Mouse (Mus musculus) hindbrain, embryonic 10.5 days (tissue): ENCODE results near the gene Uap1. TPM values are rescaled to one million over a fixed set of nuclear protein-coding genes. Genes with fewer than 3 reads are reported as not detected.
A peak's percentile ranks its signal among the peaks of the same experiment; 100 is the strongest.

Experiments
- DNase-seq: peaks from one replicate; pipeline ENCODE4 v3.0.0-alpha.2; 2017; ENCODE audit warnings: low spot score
- H3K27ac ChIP-seq: fragments of 300-500 bp; sonication (generic); 2 replicates; pipeline ENCODE4 v1.5.1; 2016; ENCODE audit warnings: mild to moderate bottlenecking, moderate library complexity
- H3K27me3 ChIP-seq: fragments of 300-500 bp; sonication (generic); 2 replicates; pipeline ENCODE4 v1.6.1; 2016; ENCODE audit warnings: mild to moderate bottlenecking; ENCODE audit not compliant: poor library complexity, insufficient read depth, severe bottlenecking
- H3K36me3 ChIP-seq: fragments of 300-500 bp; sonication (generic); 2 replicates; pipeline ENCODE4 v1.6.1; 2016; ENCODE audit warnings: mild to moderate bottlenecking, moderate library complexity
- H3K4me1 ChIP-seq: fragments of 300-500 bp; sonication (generic); replicated peaks from 2 replicates; pipeline ENCODE4 v1.6.1; 2016; ENCODE audit warnings: mild to moderate bottlenecking
- H3K4me3 ChIP-seq: fragments of 300-500 bp; sonication (generic); 2 replicates; pipeline ENCODE4 v1.5.1; 2016; ENCODE audit warnings: mild to moderate bottlenecking, moderate library complexity
- H3K9me3 ChIP-seq: fragments of 300-500 bp; sonication (generic); 2 replicates; pipeline ENCODE4 v1.6.1; 2016; ENCODE audit warnings: mild to moderate bottlenecking, moderate library complexity
- WGBS: fragments of 180-500 bp; shearing (Covaris S2); methylation state at CpG from one replicate; pipeline ENCODE4 v1.1.7; 2016; 5-methylcytosine and 5-hydroxymethylcytosine counted together
- polyA plus RNA-seq: library from polyadenylated mRNA; unstranded; fragments of >200 nt; fragmentation: Nextera tagmentation; extraction: Ambion mirVana; gene quantifications from 2 replicates; pipeline ENCODE4 v1.2.1, GENCODE M21; 2016

Gene Uap1
- polyA plus RNA-seq, 1 experiment from 2014 or later = 54.9 TPM

DNA sequence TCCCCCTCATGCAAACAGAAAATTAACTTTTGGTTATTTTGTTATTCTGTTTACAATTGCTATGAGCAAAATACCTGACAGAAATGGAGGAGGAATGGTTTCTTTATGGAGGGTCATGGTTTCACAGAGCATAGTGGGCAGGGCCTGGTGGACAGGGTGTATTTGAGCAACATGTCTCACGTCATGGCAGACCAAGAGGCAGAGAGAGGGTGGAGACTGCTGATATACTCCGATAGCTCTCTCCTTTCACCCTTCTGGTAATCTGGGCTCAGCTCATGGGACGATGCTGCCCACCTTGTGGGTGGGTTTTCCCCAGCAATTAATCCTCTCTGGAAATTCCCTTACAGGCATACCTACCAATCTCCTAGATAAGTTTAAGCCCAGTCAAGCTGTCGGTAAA is 15.5 kb upstream of the Uap1 start:
- WGBS = 91% methylated on average over 4 of the region's 4 CpGs
- Histone ChIP-seq H3K9me3 (no peaks in the 10 kb centered on the region), H3K27me3 (no peaks in the 10 kb centered on the region), H3K4me3 (no peak overlapping the region), H3K27ac (no peak overlapping the region), H3K36me3 (peaks cover 35% of the 10 kb centered on the region), H3K4me1 (no peaks in the 10 kb centered on the region)
- no peak for DNase-seq

DNA sequence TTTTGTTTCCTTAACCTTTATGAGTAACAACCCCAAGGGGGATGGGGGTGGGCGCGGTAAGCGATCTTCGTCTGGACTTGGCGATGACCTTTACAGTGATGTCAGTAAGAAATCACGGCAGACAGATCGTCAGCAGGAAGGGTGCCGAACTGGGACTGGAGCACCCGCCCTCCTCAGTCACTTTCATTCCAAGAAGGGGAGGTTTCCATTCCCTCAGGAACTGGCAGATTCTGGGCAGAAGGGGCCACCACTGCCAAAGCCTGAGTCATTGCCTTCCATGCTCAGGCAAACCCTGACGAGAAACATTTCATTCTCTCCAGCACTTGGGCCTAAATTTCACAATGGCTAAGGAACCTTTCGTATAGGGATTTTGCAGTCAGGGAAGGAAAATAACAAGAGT is 13.8 kb upstream of the Uap1 start:
- 83% methylated on average over 11 of the region's 11 CpGs for WGBS
- peaks cover 18% of the 10 kb centered on the region for H3K36me3 ChIP-seq
- no peak for DNase-seq
- H3K4me3 ChIP-seq = no peak overlapping the region
- no peaks in the 10 kb centered on the region for H3K9me3 ChIP-seq
- no peaks in the 10 kb centered on the region for H3K4me1 ChIP-seq
- H3K27me3 ChIP-seq = no peaks in the 10 kb centered on the region
- H3K27ac ChIP-seq = no peak overlapping the region

DNA sequence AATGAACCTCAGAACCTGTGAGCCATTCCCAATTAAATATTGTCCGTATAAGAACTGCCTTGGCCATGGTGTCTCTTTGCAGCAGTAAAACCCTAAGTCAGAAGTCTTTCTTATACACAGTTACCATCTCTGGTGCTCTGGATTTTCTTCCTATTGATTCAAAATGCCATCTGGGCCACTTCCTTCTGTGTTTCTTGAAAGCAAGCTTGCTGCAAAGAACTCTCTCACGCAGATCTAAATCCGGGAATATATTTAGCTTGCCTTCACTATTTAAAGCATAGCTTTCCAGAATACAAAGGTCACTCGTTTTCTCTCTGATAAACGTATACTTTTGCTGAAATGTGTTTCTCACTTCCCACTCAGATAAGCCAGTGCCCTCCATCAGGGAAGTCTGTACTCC is 11.8 kb upstream of the Uap1 start:
- Histone ChIP-seq H3K9me3 (no peaks in the 10 kb centered on the region), H3K4me1 (no peaks in the 10 kb centered on the region), H3K4me3 (no peak overlapping the region), H3K27me3 (no peaks in the 10 kb centered on the region), H3K36me3 (peaks cover 5% of the 10 kb centered on the region; the same call in 1 of the 2 replicates), H3K27ac (no peak overlapping the region)
- DNase-seq = no peak
- WGBS = 88% methylated on average over 5 of the region's 5 CpGs

DNA sequence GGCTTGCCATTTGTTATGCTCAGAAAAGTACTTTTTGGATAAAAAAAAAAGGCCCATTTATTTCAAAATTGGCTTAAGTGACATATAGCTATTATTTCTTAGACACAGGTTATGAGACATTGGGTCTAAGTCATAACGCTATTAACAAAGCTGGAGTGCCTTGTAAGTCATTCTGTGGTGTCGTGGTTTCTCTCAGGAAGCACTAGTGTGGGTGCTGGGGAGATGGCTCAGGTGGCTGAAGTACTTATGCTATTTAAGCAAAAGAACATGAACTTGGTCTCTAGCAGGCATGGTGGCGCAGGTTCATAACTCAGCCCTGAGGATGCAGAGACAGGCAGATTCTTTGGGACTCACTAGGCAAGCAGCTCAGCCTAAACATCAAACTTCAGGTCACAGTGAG is 10.4 kb upstream of the Uap1 start:
- no peaks in the 10 kb centered on the region for H3K36me3 ChIP-seq
- no peaks in the 10 kb centered on the region for H3K27me3 ChIP-seq
- no peak for DNase-seq
- no peaks in the 10 kb centered on the region for H3K9me3 ChIP-seq
- no peak overlapping the region for H3K27ac ChIP-seq
- H3K4me3 ChIP-seq = no peak overlapping the region
- WGBS = 90% methylated on average over 3 of the region's 3 CpGs
- no peaks in the 10 kb centered on the region for H3K4me1 ChIP-seq

DNA sequence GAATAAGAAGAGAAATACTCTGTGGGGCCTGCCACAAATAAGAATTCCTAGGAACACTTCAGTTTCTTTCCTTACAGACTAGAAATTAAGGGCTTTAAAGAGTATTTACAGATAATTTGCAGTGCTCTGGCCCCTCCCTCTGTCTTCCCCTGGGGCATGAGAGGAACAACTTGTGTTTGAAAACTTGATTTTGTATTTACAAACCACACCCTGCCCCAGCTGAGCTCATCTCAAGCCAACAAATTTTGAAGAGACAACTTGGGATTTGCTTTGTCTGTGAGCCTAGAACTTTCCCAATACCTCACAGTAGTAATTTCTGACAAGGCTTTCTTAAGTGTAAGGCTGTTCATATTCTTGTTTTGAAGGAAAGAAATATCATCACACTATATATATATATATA is 7.9 kb upstream of the Uap1 start:
- H3K4me1 ChIP-seq = no peaks in the 10 kb centered on the region
- no peak overlapping the region for H3K4me3 ChIP-seq
- H3K27ac ChIP-seq = no peak overlapping the region
- no peaks in the 10 kb centered on the region for H3K27me3 ChIP-seq
- no peak for DNase-seq
- no peaks in the 10 kb centered on the region for H3K36me3 ChIP-seq
- no peaks in the 10 kb centered on the region for H3K9me3 ChIP-seq

DNA sequence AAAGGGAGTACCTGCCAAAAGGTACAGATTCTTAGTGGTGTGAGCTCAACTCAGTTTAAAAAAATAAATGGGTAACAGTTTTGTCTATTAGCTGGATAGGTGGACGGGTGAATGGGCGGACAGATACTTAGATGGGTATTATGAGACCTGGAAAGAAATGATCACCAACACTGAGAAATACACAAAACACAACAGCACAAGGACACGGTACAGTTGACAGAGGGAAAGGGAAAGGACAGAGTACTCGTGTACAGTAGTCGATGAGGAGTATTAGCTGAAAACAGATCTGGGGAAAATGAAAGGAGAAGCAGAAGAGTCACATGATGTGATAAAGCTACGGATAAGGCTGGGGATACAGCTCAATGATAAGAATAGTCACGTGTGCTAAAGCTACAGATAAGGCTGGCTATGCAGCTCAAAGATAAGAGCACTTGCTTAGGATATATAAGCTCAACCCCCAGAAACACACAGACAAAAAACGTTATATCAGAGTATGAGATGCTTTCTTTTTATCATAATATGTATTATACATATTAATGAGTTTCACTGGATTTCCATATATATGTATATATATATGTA is 2.0 kb upstream of the Uap1 start:
- no peak overlapping the region for H3K27ac ChIP-seq
- 89% methylated on average over 8 of the region's 8 CpGs for WGBS
- no peaks in the 10 kb centered on the region for H3K36me3 ChIP-seq
- peaks cover 21% of the 10 kb centered on the region for H3K4me1 ChIP-seq
- H3K4me3 ChIP-seq = no peak overlapping the region
- H3K27me3 ChIP-seq = no peaks in the 10 kb centered on the region
- no peak for DNase-seq
- H3K9me3 ChIP-seq = no peaks in the 10 kb centered on the region

DNA sequence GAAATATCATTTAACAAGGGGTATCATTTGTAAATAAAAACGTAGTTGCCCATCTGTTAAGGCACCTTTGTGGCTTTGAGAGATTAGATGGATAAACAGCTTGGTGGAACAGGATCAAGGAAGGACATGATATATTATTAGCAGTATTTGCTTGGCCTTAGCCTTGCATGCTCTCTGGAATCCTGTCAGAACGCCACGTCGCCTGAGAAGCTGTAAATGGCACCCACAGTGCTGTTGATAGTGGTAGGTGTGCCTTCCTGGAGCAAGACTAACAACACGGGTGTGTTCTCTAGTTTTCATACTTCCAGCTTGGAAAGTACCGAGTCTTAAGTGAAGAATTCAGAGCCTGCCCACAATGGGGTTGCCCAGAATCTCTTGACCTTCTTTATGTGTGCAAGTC is 1.1 kb upstream of the Uap1 start:
- H3K4me3 ChIP-seq = 0 out of 2 replicates have a peak overlapping the region, but pooled peaks have one; percentile 2
- WGBS = 63% methylated on average over 6 of the region's 6 CpGs

DNA sequence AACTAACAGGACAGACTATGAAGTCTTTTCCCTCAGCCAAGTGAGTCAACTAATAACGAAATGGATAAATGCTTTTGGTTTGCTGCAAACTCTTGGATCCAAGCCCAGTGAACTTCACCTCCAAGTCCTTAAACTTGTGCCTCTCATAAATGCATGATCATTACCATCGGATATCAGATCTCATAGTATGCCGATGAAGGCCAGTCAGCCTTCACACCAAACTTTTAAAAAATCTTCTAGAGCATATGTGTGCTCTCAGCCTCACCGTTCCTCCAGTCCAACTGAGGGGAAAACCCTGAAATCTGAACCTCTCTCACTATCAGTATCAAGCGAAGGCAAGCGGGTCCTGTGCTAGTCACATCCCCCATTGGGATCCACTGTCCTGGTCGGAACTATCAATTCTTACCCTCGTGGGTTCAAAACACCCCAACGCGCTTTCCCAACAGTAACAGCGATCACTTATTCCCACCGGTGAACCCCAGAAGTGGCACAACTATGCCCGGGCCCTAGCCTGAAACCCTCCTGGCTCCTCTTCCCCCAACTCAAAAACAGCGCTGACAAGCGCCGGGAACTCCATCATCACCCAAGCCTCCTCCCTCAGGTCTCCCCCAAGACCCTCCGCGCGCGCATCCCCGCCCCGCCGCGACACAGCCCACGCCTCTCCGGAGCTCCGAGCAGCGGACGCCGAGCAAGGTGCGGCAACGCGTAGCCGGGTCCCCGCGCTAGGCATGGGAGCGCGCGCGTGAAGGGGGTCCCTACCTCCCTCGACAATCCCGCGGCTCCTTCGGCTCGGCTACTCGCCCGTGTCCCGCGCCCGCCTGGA is 555 bp downstream of the Uap1 start:
- DNase-seq = no peak
- WGBS = 1% methylated on average over 50 of the region's 50 CpGs

More for the DNA sequence above, 1.1 kb upstream of the Uap1 start:
- DNase-seq = no peak
- H3K27ac ChIP-seq = peak overlapping the region; percentile 93; the same call in 1 of the 2 replicates
- no peaks in the 10 kb centered on the region for H3K27me3 ChIP-seq
- no peaks in the 10 kb centered on the region for H3K36me3 ChIP-seq
- H3K4me1 ChIP-seq = peaks cover 21% of the 10 kb centered on the region
- H3K9me3 ChIP-seq = no peaks in the 10 kb centered on the region

DNA sequence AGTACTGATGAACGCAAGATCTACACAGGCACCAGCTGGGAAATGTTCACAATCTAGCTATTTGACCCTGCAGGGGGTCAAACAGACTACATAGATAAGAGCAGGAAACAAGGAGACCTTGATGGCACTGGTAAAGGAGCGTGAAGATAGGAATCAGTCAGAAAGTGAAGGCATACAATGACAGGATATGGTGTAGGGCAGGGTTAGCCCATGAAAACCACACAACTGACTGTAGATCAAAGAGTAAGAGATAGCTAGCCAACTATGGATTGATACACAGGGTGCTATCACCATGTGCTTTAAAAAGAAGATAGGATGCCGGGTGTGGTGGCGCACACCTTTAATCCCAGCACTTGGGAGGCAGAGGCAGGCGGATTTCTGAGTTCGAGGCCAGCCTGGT is 7.0 kb downstream of the Uap1 start:
- H3K4me3 ChIP-seq = no peak overlapping the region
- no peak for DNase-seq
- no peaks in the 10 kb centered on the region for H3K4me1 ChIP-seq
- H3K27me3 ChIP-seq = no peaks in the 10 kb centered on the region
- peaks cover 15% of the 10 kb centered on the region for H3K36me3 ChIP-seq
- no peak overlapping the region for H3K27ac ChIP-seq
- 88% methylated on average over 6 of the region's 6 CpGs for whole genome bisulfite sequencing
- H3K9me3 ChIP-seq = no peaks in the 10 kb centered on the region

More for the DNA sequence above, 555 bp downstream of the Uap1 start:
- Histone ChIP-seq H3K4me3 (peak overlapping the region; percentile 89), H3K36me3 (no peaks in the 10 kb centered on the region), H3K27ac (peak overlapping the region; percentile 93), H3K4me1 (peaks cover 21% of the 10 kb centered on the region), H3K9me3 (no peaks in the 10 kb centered on the region), H3K27me3 (no peaks in the 10 kb centered on the region)

DNA sequence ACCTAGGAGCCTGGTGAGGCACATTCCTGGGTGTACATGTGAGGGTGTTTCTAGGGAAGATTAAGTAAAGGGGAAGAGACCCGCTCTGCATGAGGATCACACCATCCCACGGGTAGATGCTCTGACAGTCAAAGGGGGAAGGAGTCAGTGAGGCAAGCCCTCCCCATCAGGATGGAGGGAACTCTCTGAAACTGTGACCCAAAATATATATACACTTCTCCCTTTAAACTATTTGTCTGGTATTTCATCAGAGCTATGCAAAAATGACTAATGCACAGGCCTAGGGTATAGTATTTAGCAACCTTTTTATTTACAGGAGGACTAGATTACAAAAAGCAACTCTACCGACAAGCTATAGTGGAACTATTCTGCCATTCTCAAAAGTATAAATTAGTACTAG is 9.8 kb downstream of the Uap1 start:
- Histone ChIP-seq H3K4me3 (no peak overlapping the region), H3K9me3 (no peaks in the 10 kb centered on the region), H3K4me1 (peaks cover 7% of the 10 kb centered on the region), H3K36me3 (peaks cover 16% of the 10 kb centered on the region), H3K27me3 (no peaks in the 10 kb centered on the region), H3K27ac (no peak overlapping the region)
- no peak for DNase-seq
- 85% methylated on average over 3 of the region's 3 CpGs for WGBS

DNA sequence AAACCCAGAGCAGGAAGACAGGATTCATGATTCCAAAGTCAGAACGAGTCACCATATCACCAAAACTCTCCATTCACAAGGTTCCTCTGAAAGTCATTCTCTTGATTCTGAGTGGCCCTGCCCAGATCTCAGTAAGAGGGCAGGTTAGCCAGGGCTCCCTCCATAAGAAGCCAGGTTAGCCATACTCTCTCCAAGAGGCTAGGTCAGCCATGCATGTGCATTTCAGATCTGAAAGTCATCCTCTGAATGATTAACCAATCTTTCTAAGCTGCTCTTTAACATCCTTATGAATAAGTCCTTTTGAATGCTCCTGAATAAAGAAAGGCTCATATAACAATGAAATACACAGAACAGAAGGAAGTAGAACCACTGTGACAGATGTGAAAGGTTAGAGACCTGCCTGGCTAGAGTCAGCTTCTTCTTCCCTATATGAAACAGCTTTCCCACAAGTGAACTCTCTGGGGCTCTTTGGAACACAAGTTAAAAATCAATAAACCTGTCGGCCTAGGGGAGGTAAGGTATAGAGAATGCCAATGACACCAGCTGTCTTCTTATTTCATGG is 10.6 kb downstream of the Uap1 start:
- Histone ChIP-seq H3K27ac (no peak overlapping the region), H3K4me1 (peaks cover 7% of the 10 kb centered on the region), H3K9me3 (no peaks in the 10 kb centered on the region), H3K27me3 (no peaks in the 10 kb centered on the region), H3K36me3 (peaks cover 21% of the 10 kb centered on the region), H3K4me3 (no peak overlapping the region)
- WGBS = 84% methylated on average over 2 of the region's 2 CpGs
- DNase-seq = no peak

DNA sequence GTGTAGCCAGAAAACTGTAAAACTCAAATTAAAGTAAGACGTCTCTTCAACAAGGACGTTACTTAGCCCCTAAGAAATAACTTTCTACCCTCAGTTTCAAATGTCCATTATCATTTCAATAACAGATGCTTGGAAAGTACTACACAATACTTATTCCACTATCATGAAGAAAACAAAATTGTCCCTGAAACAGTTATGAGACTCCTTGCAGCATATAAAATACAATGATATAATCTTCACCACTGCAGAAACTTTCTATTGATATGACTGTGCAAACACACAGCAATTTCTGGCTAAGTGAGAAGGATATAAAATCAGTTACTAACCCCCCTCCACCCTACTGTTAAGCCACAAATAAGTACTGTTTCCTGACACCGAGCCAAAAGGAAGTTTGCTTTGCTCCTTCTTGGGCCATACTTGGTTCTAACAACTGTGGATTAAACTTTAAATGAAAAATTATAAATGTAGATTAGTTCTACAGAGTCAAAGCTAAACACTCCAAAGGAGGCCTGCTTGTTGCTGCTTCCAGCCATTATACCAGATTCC is 11.3 kb downstream of the Uap1 start:
- WGBS = 93% methylated on average over 3 of the region's 3 CpGs
- Histone ChIP-seq H3K36me3 (peaks cover 27% of the 10 kb centered on the region), H3K27me3 (no peaks in the 10 kb centered on the region), H3K4me3 (no peak overlapping the region), H3K9me3 (no peaks in the 10 kb centered on the region), H3K4me1 (peaks cover 7% of the 10 kb centered on the region), H3K27ac (no peak overlapping the region)
- DNase-seq = no peak

DNA sequence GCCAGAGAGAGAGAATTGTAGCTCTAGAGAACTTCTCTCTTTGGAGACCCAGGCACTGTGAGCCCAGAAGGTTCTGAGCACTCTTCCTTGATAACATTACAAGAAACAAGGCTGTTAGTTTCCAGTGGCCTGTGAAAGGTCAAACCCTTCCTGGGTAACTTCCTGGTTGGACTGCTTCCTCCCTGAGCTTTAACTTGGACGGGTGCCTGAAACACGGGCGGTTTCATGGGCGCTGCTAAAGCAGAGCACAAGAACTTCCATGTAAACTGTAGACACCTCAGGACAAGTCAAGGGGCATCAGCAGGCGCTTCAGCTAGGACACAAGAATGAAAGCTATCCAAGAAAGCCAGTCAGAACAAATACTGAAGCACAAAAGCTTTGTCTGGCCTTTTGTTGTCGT is 12.9 kb downstream of the Uap1 start:
- no peak for DNase-seq
- WGBS = 86% methylated on average over 6 of the region's 6 CpGs

More for the DNA sequence above, 12.9 kb downstream of the Uap1 start:
- no peaks in the 10 kb centered on the region for H3K9me3 ChIP-seq
- no peaks in the 10 kb centered on the region for H3K27me3 ChIP-seq
- H3K27ac ChIP-seq = no peak overlapping the region
- peaks cover 7% of the 10 kb centered on the region for H3K4me1 ChIP-seq
- H3K4me3 ChIP-seq = no peak overlapping the region
- H3K36me3 ChIP-seq = peaks cover 38% of the 10 kb centered on the region
